Mouse (Mus musculus): ENCODE measurements around the gene Padi3.

DNA sequence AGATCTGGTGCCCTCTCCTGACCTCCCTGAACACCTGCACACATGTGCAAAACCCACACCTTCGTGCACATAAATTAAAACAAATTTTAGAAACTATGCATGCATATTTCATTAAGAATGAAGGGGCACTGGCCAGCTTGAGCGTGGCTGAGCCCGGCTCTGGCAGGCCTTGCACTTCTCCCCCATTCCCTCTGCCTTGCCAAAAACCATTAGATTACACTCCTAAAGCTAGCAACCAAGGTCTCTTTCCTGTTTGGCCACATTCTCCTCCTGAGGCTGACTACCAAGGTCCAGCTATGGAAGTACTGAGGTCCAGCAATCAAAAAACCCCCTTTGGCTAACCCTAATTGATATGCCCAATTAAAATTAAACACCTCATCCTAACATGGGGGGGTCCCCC, 13.7 kb downstream of the Padi3 start:
- TF ChIP-seq CTCF (IDR thresholded peaks at IDR 0.05; ENCODE audit: borderline replicate concordance, extremely low read depth, insufficient read depth, insufficient read length) (no peak), POLR2A (IDR thresholded peaks at IDR 0.05; ENCODE audit: borderline replicate concordance, extremely low read depth, insufficient read depth, insufficient read length, poor library complexity, severe bottlenecking) (no peak)

Measured in brain, embryonic 14.5 days (tissue).